Mouse (Mus musculus) cortical plate, adult 2 months (tissue): ENCODE measurements at regions not wholly inside any gene's neighbourhood (a gene's known extent, or its start where the extent isn't known, plus 50 kb on each side); places are given as distances from the start of the nearest gene placed in this dataset.

Source experiments
- CTCF ChIP-seq: fragments of 200-500 bp; IDR thresholded peaks from 2 replicates; pipeline ENCODE4 v1.5.1; 2011; ENCODE audit warnings: mild to moderate bottlenecking, control low read depth, low read length; ENCODE audit not compliant: insufficient read depth; ENCODE audit errors: extremely low read depth
- POLR2A ChIP-seq: fragments of 200-500 bp; IDR thresholded peaks from 2 replicates; pipeline ENCODE4 v1.6.1; 2011; ENCODE audit warnings: mild to moderate bottlenecking, low read length, control low read depth; ENCODE audit not compliant: insufficient read depth; ENCODE audit errors: extremely low read depth

GRCm38 (mm10) chr8:90149903-90150302 lies 198.2 kb downstream of the Tox3 start:
- no peak for TF ChIP-seq CTCF
- no peak for TF ChIP-seq POLR2A
